Comparison of ENCODE assay signal across 23 mouse cellular contexts in the genomic region with DNA sequence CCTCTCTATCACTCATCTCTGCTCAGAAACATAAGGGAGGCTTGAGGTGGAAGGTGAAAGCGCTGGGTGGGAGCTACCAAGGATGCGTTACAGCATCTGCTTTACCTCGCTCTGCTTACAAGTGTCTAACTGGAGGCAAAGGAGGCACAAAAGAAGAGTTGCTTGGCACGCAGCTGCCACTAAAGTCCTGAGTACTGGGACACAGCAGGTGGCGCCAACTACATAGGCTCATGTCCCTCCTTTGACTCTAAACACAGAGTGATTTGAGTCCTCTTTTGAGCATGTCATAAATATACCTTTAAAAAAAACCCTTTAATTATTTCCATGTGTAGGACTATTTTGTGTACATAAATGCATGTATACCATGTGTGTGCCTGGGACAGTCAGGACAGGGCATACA. TPM values are rescaled to one million over a fixed set of nuclear protein-coding genes. Genes with fewer than 3 reads are reported as not detected.
DNase-seq lines count a peak whose midpoint lies in the region; ATAC-seq and TF ChIP-seq lines count a peak whose summit lies in the region.
"Had no signal": no experiment of that assay in that cellular context is flagged by ENCODE, and none has a peak within 500 bp of the region (broad histone marks: within the 10 kb centered on the region; RNA-seq: fewer than 3 reads in every experiment).

No protein-coding gene starts in this region.

- peak; percentile 33; the same call in 1 of the 2 replicates for TF ChIP-seq CTCF in heart, adult 2 months (IDR thresholded peaks at IDR 0.05)
- peak; percentile 48 for TF ChIP-seq CTCF in lung, embryonic 14.5 days (IDR thresholded peaks at IDR 0.05; ENCODE audit: low read depth)
- TF ChIP-seq CTCF in Patski (IDR thresholded peaks at IDR 0.05), result peak; percentile 32
- peak; percentile 68 for TF ChIP-seq CTCF in stomach, postnatal 0 days (IDR thresholded peaks at IDR 0.05; ENCODE audit: low read depth)

- DNase-seq in heart, adult 2 months, result no peak
- DNase-seq in lung, embryonic 14.5 days, result peak; percentile 53
- no peak for DNase-seq in lung, postnatal 4 days
- no peak for DNase-seq in Patski (ENCODE audit: low read depth, low spot score)
- no peak for DNase-seq in stomach, postnatal 0 days (ENCODE audit: low spot score)
- DNase-seq in spleen, adult 18-20 months, result no peak
- DNase-seq: cerebellum, adult 18-20 months; kidney, adult 18-20 months; thymus, postnatal 25 days had no signal

- in situ Hi-C loops in Patski (cut with MboI; ENCODE audit: low pct_unique_long_range_greater_than_20kb), result no loop called here

- no peaks in the 10 kb centered on the region for H3K36me3 ChIP-seq in heart, adult 2 months (ENCODE audit: control insufficient read depth, insufficient read depth, low read length)
- H3K36me3 ChIP-seq in heart, embryonic 11.5 days (ENCODE audit: control insufficient read depth, insufficient read depth, low read length), result no peaks in the 10 kb centered on the region
- H3K36me3 ChIP-seq in lung, embryonic 14.5 days (ENCODE audit: insufficient read depth), result no peaks in the 10 kb centered on the region
- H3K36me3 ChIP-seq in stomach, postnatal 0 days (ENCODE audit: control insufficient read depth, insufficient read depth, low read length), result no peaks in the 10 kb centered on the region
- H3K36me3 ChIP-seq: forebrain, embryonic 12.5 days; heart, embryonic 15.5 days; hindbrain, embryonic 13.5 days; limb, embryonic 12.5 days; liver, embryonic 15.5 days had no signal

- no peak for ATAC-seq in heart, embryonic 11.5 days (replicated peaks; ENCODE audit: insufficient number of reproducible peaks, low FRiP score, low TSS enrichment)
- ATAC-seq in lung, embryonic 14.5 days (ENCODE audit: insufficient read depth), result no peak
- no peak for ATAC-seq in Patski
- no peak for ATAC-seq in stomach, postnatal 0 days (ENCODE audit: low FRiP score, low TSS enrichment)
- ATAC-seq: CD4-positive, CD25-positive, alpha-beta regulatory T cell, adult 4 months had no signal

- TF ChIP-seq POLR2A in heart, adult 2 months (IDR thresholded peaks at IDR 0.05; ENCODE audit: insufficient read depth, low read depth, low read length), result no peak

- H3K27me3 ChIP-seq in heart, adult 2 months (ENCODE audit: control insufficient read depth, insufficient read depth, low read length), result no peaks in the 10 kb centered on the region
- H3K27me3 ChIP-seq in heart, embryonic 11.5 days (ENCODE audit: control insufficient read depth, insufficient read depth, low read length), result no peaks in the 10 kb centered on the region
- no peaks in the 10 kb centered on the region for H3K27me3 ChIP-seq in lung, embryonic 14.5 days (ENCODE audit: insufficient read depth, low read length)
- H3K27me3 ChIP-seq in Patski, result no peaks in the 10 kb centered on the region
- H3K27me3 ChIP-seq in stomach, postnatal 0 days (ENCODE audit: control insufficient read depth, insufficient read depth, low read length), result no peaks in the 10 kb centered on the region
- H3K27me3 ChIP-seq: forebrain, embryonic 12.5 days; heart, embryonic 15.5 days had no signal

- H3K4me3 ChIP-seq in heart, adult 2 months, result no peak overlapping the region
- no peak overlapping the region for H3K4me3 ChIP-seq in heart, embryonic 11.5 days (ENCODE audit: low read depth, low read length)
- no peak overlapping the region for H3K4me3 ChIP-seq in lung, embryonic 14.5 days (ENCODE audit: low read depth, low read length)
- no peak overlapping the region for H3K4me3 ChIP-seq in stomach, postnatal 0 days (ENCODE audit: low read depth, low read length)
- H3K4me3 ChIP-seq: forebrain, embryonic 12.5 days; heart, embryonic 15.5 days; hindbrain, embryonic 13.5 days; limb, embryonic 12.5 days; liver, embryonic 15.5 days had no signal

- H3K79me2 ChIP-seq in heart, adult 2 months (replicated peaks; ENCODE audit: control insufficient read depth, insufficient read depth, low read length), result no peaks in the 10 kb centered on the region

- H3K4me1 ChIP-seq in heart, adult 2 months (ENCODE audit: control insufficient read depth, insufficient read depth, low read length), result no peaks in the 10 kb centered on the region
- no peaks in the 10 kb centered on the region for H3K4me1 ChIP-seq in heart, embryonic 11.5 days (ENCODE audit: control insufficient read depth, insufficient read depth, low read length)
- H3K4me1 ChIP-seq in lung, embryonic 14.5 days (ENCODE audit: insufficient read depth), result no peaks in the 10 kb centered on the region
- H3K4me1 ChIP-seq in stomach, postnatal 0 days (replicated peaks; ENCODE audit: control insufficient read depth, insufficient read depth), result no peaks in the 10 kb centered on the region
- H3K4me1 ChIP-seq: forebrain, embryonic 12.5 days; heart, embryonic 15.5 days; hindbrain, embryonic 13.5 days; liver, embryonic 15.5 days had no signal

- intact Hi-C loops in heart, adult 2 months (cut with DNase I), result no loop called here

- no peak for TF ChIP-seq EP300 in heart, adult 2 months (IDR thresholded peaks at IDR 0.05; ENCODE audit: insufficient read depth, low read depth, low read length)
- no peak for TF ChIP-seq EP300 in stomach, postnatal 0 days (optimal IDR thresholded peaks at IDR 0.05)

- H3K9me3 ChIP-seq in heart, embryonic 11.5 days (replicated peaks; ENCODE audit: control insufficient read depth, low read length), result no peaks in the 10 kb centered on the region
- no peaks in the 10 kb centered on the region for H3K9me3 ChIP-seq in lung, embryonic 14.5 days (ENCODE audit: low read depth, low read length)
- no peaks in the 10 kb centered on the region for H3K9me3 ChIP-seq in stomach, postnatal 0 days (ENCODE audit: control insufficient read depth, low read length)
- H3K9me3 ChIP-seq: forebrain, embryonic 12.5 days; heart, embryonic 15.5 days; hindbrain, embryonic 13.5 days; limb, embryonic 12.5 days; liver, embryonic 15.5 days had no signal

- 57% methylated on average over 5 of the region's 5 CpGs for WGBS in heart, adult 2 months
- 50% methylated on average over 5 of the region's 5 CpGs for WGBS in heart, embryonic 11.5 days (ENCODE audit: insufficient replicate concordance)
- WGBS in lung, embryonic 14.5 days, result 55% methylated on average over 5 of the region's 5 CpGs
- WGBS in stomach, postnatal 0 days, result 60% methylated on average over 5 of the region's 5 CpGs

- no peak overlapping the region for H3K4me2 ChIP-seq in heart, embryonic 11.5 days
- no peak overlapping the region for H3K4me2 ChIP-seq in lung, embryonic 14.5 days
- no peak overlapping the region for H3K4me2 ChIP-seq in stomach, postnatal 0 days (replicated peaks; ENCODE audit: low read depth)
- H3K4me2 ChIP-seq: forebrain, embryonic 12.5 days; heart, embryonic 15.5 days; hindbrain, embryonic 13.5 days; limb, embryonic 12.5 days; liver, embryonic 15.5 days had no signal

- H3K9ac ChIP-seq in heart, adult 2 months (ENCODE audit: low read depth, low read length), result no peak overlapping the region
- no peak overlapping the region for H3K9ac ChIP-seq in heart, embryonic 11.5 days (ENCODE audit: low read depth, low read length)
- H3K9ac ChIP-seq in lung, embryonic 14.5 days, result no peak overlapping the region
- H3K9ac ChIP-seq in stomach, postnatal 0 days (ENCODE audit: low read length), result no peak overlapping the region
- H3K9ac ChIP-seq: forebrain, embryonic 12.5 days; heart, embryonic 15.5 days; hindbrain, embryonic 13.5 days; limb, embryonic 12.5 days; liver, embryonic 15.5 days had no signal

- CTCF ChIA-PET in Patski (lab: Charles Lee), result interaction anchor here (0.7 to 1.9 kb wide), 8 partner anchors 12 to 79 kb away, joined by 3 to 6 read pairs (median 3); no protein-coding TSS in a partner anchor

- no peak overlapping the region for H3K27ac ChIP-seq in heart, adult 2 months
- no peak overlapping the region for H3K27ac ChIP-seq in heart, embryonic 11.5 days (ENCODE audit: low read depth, low read length)
- no peak overlapping the region for H3K27ac ChIP-seq in lung, embryonic 14.5 days (ENCODE audit: low read depth)
- no peak overlapping the region for H3K27ac ChIP-seq in stomach, postnatal 0 days (replicated peaks)
- H3K27ac ChIP-seq: forebrain, embryonic 12.5 days; heart, embryonic 15.5 days; hindbrain, embryonic 13.5 days; limb, embryonic 12.5 days; liver, embryonic 15.5 days had no signal

- POLR2A ChIA-PET in Patski (lab: Charles Lee), result interaction anchor here (0.7 kb wide), 1 partner anchor 36 kb away, joined by 4 read pairs; no protein-coding TSS in a partner anchor

RNA-seq across cellular contexts. Expression of a gene that starts 11.7 kb away (rescaled TPM):
- total RNA-seq in heart, adult 2 months (2021), result not detected
- polyA plus RNA-seq in heart, adult 2 months (2012; rRNA removed), result not detected in 2 replicates
- polyA plus RNA-seq in heart, embryonic 11.5 days (2014; fragmentation: Nextera tagmentation; extraction: Ambion mirVana), result 0.17 TPM in 1 of 2 replicates, not detected in the other
- polyA plus RNA-seq in lung, embryonic 14.5 days (2014; fragmentation: Nextera tagmentation; extraction: Ambion mirVana), result 2.1 TPM in 2 replicates
- polyA plus RNA-seq in Patski (2021), result 0.28 TPM
- polyA plus RNA-seq in stomach, postnatal 0 days (2015; fragmentation: Nextera tagmentation; extraction: Ambion mirVana), result 3.4 and 4.8 TPM in 2 replicates
- total RNA-seq: granulocyte monocyte progenitor cell, adult 5-6 weeks; megakaryocyte-erythroid progenitor cell, adult 5-6 weeks had no signal
- polyA plus RNA-seq: CD4-positive, CD25-positive, alpha-beta regulatory T cell, adult 4 months; hindbrain, embryonic 13.5 days; liver, embryonic 15.5 days; neural tube, embryonic 14.5 days had no signal

RNA-seq across cellular contexts. Expression of a gene that starts 28.3 kb away (rescaled TPM):
- not detected for total RNA-seq in heart, adult 2 months (2021)
- not detected in 2 replicates for polyA plus RNA-seq in heart, adult 2 months (2012; rRNA removed)
- 0.17 and 0.37 TPM in 2 replicates for polyA plus RNA-seq in heart, embryonic 11.5 days (2014; fragmentation: Nextera tagmentation; extraction: Ambion mirVana)
- 0.20 and 0.24 TPM in 2 replicates for polyA plus RNA-seq in lung, embryonic 14.5 days (2014; fragmentation: Nextera tagmentation; extraction: Ambion mirVana)
- 0.28 TPM for polyA plus RNA-seq in Patski (2021)
- 40.8 and 47.1 TPM in 2 replicates for polyA plus RNA-seq in stomach, postnatal 0 days (2015; fragmentation: Nextera tagmentation; extraction: Ambion mirVana)
- total RNA-seq: granulocyte monocyte progenitor cell, adult 5-6 weeks; left cerebral cortex, adult 18-20 months; megakaryocyte-erythroid progenitor cell, adult 5-6 weeks had no signal
- polyA plus RNA-seq: CD4-positive, CD25-positive, alpha-beta regulatory T cell, adult 4 months; heart, embryonic 15.5 days; limb, embryonic 12.5 days; liver, embryonic 15.5 days had no signal

RNA-seq across cellular contexts. Expression of a gene that starts 29.3 kb away (rescaled TPM):
- total RNA-seq in heart, adult 2 months (2021), result not detected
- 0.12 TPM in 2 replicates for polyA plus RNA-seq in heart, adult 2 months (2012; rRNA removed)
- not detected in 2 replicates for polyA plus RNA-seq in heart, embryonic 11.5 days (2014; fragmentation: Nextera tagmentation; extraction: Ambion mirVana)
- 0.20 TPM in 1 of 2 replicates, not detected in the other for polyA plus RNA-seq in lung, embryonic 14.5 days (2014; fragmentation: Nextera tagmentation; extraction: Ambion mirVana)
- 0.05 TPM for polyA plus RNA-seq in Patski (2021)
- 0.08 and 0.11 TPM in 2 replicates for polyA plus RNA-seq in stomach, postnatal 0 days (2015; fragmentation: Nextera tagmentation; extraction: Ambion mirVana)
- total RNA-seq: granulocyte monocyte progenitor cell, adult 5-6 weeks had no signal
- polyA plus RNA-seq: CD4-positive, CD25-positive, alpha-beta regulatory T cell, adult 4 months; embryonic facial prominence, embryonic 14.5 days; forebrain, embryonic 12.5 days; heart, embryonic 15.5 days; hindbrain, embryonic 13.5 days; limb, embryonic 12.5 days had no signal

RNA-seq across cellular contexts. Expression of a gene that starts 54.5 kb away (rescaled TPM):
- total RNA-seq in heart, adult 2 months (2021), result not detected
- not detected in 2 replicates for polyA plus RNA-seq in heart, adult 2 months (2012; rRNA removed)
- not detected in 2 replicates for polyA plus RNA-seq in heart, embryonic 11.5 days (2014; fragmentation: Nextera tagmentation; extraction: Ambion mirVana)
- polyA plus RNA-seq in lung, embryonic 14.5 days (2014; fragmentation: Nextera tagmentation; extraction: Ambion mirVana), result not detected in 2 replicates
- not detected for polyA plus RNA-seq in Patski (2021)
- polyA plus RNA-seq in stomach, postnatal 0 days (2015; fragmentation: Nextera tagmentation; extraction: Ambion mirVana), result not detected in 2 replicates
- total RNA-seq: granulocyte monocyte progenitor cell, adult 5-6 weeks; left cerebral cortex, adult 18-20 months; megakaryocyte-erythroid progenitor cell, adult 5-6 weeks had no signal
- polyA plus RNA-seq: CD4-positive, CD25-positive, alpha-beta regulatory T cell, adult 4 months; embryonic facial prominence, embryonic 14.5 days; forebrain, embryonic 12.5 days; heart, embryonic 15.5 days; hindbrain, embryonic 13.5 days; large intestine, adult 2 months; limb, embryonic 12.5 days; liver, embryonic 15.5 days; neural tube, embryonic 14.5 days; stomach, embryonic 16.5 days had no signal

Comparison
In these comparisons a context has a peak if more than half of its experiments do, and no peak if none do; other contexts are left out.
1. RNA of a gene that starts 28.3 kb away (polyA plus RNA-seq): 40.8 to 47.1 TPM in stomach, postnatal 0 days; 0.17 to 0.37 TPM in heart, embryonic 11.5 days, 0.28 TPM in Patski (single experiment), 0.20 to 0.24 TPM in lung, embryonic 14.5 days and not detected in heart, adult 2 months; every median in the first group is over 10 times any median in the second.
2. Peak in every context shown above with its lines, with median percentiles within 50 percentile points of each other: CTCF ChIP-seq.